Mouse (Mus musculus) hindbrain, embryonic 16.5 days (tissue): ENCODE measurements around the gene Gabrb3. TPM values are rescaled to one million over a fixed set of nuclear protein-coding genes. Genes with fewer than 3 reads are reported as not detected.

Source experiments
- ATAC-seq: fragments of 200-750 bp; cut with Nextera tagmentation; 2 replicates; pipeline ENCODE4 v1.8.0; 2017; ENCODE audit warnings: moderate TSS enrichment, moderate library complexity
- H3K27ac ChIP-seq: fragments of 300-500 bp; sonication (generic); 2 replicates; pipeline ENCODE4 v1.5.1; 2014; ENCODE audit warnings: low read depth, mild to moderate bottlenecking, control low read depth, low read length, moderate library complexity
- H3K27me3 ChIP-seq: fragments of 300-500 bp; sonication (generic); replicated peaks from 2 replicates; pipeline ENCODE4 v1.6.1; 2014; ENCODE audit warnings: low read length; ENCODE audit not compliant: control insufficient read depth, insufficient read depth
- H3K36me3 ChIP-seq: fragments of 300-500 bp; sonication (generic); 2 replicates; pipeline ENCODE4 v1.6.1; 2014; ENCODE audit warnings: mild to moderate bottlenecking, low read length, moderate library complexity, mixed read lengths; ENCODE audit not compliant: control insufficient read depth, insufficient read depth
- H3K4me1 ChIP-seq: fragments of 300-500 bp; sonication (generic); 2 replicates; pipeline ENCODE4 v1.6.1; 2014; ENCODE audit warnings: low read depth, low read length; ENCODE audit not compliant: control insufficient read depth, insufficient read depth
- H3K4me2 ChIP-seq: fragments of 300-500 bp; sonication (generic); 2 replicates; pipeline ENCODE4 v1.6.1; 2014; ENCODE audit warnings: mild to moderate bottlenecking, low read length, control low read depth, moderate library complexity
- H3K4me3 ChIP-seq: fragments of 300-500 bp; sonication (generic); 2 replicates; pipeline ENCODE4 v1.5.1; 2014; ENCODE audit warnings: mild to moderate bottlenecking, low read length, control low read depth, moderate library complexity
- H3K9ac ChIP-seq: fragments of 300-500 bp; sonication (generic); 2 replicates; pipeline ENCODE4 v1.6.1; 2014; ENCODE audit warnings: low read depth, mild to moderate bottlenecking, control low read depth, low read length, moderate library complexity
- H3K9me3 ChIP-seq: fragments of 300-500 bp; sonication (generic); 2 replicates; pipeline ENCODE4 v1.6.1; 2014; ENCODE audit warnings: mild to moderate bottlenecking, low read length, moderate library complexity; ENCODE audit not compliant: control insufficient read depth
- WGBS: fragments of 180-500 bp; shearing (Covaris S2); extraction: QIAGEN DNeasy Blood & Tissue Kit; methylation state at CpG from one replicate; pipeline ENCODE4 v1.1.7; 2014; 5-methylcytosine and 5-hydroxymethylcytosine counted together
- polyA plus RNA-seq: library from polyadenylated mRNA; unstranded; fragments of >200 nt; fragmentation: Nextera tagmentation; extraction: Ambion mirVana; gene quantifications from 2 replicates; pipeline ENCODE4 v1.2.1, GENCODE M21; 2015

The Gabrb3 gene
- polyA plus RNA-seq, 1 experiment from 2014 or later, result 57.6 TPM

GRCm38 (mm10) chr7:57422675-57423074 is 3.2 kb downstream of the Gabrb3 start:
- Histone ChIP-seq H3K36me3 (no peaks in the 10 kb centered on the region), H3K9me3 (no peaks in the 10 kb centered on the region), H3K4me2 (no peak overlapping the region), H3K4me1 (no peaks in the 10 kb centered on the region), H3K4me3 (no peak overlapping the region), H3K27ac (no peak overlapping the region), H3K9ac (no peak overlapping the region), H3K27me3 (no peaks in the 10 kb centered on the region)
- 86% methylated on average over 1 of the region's 1 CpGs for WGBS
- ATAC-seq, result no peak

- Histone ChIP-seq H3K4me3 (no peak overlapping the region), H3K9ac (no peak overlapping the region), H3K27ac (no peak overlapping the region), H3K9me3 (no peaks in the 10 kb centered on the region), H3K36me3 (no peaks in the 10 kb centered on the region), H3K4me2 (no peak overlapping the region), H3K27me3 (no peaks in the 10 kb centered on the region), H3K4me1 (no peaks in the 10 kb centered on the region)
- ATAC-seq, result no peak
- WGBS, result 51% methylated on average over 1 of the region's 1 CpGs
Observed at GRCm38 (mm10) chr7:57448239-57448638, 28.7 kb downstream of the Gabrb3 start.

- no peak overlapping the region for H3K9ac ChIP-seq
- H3K4me1 ChIP-seq, result no peaks in the 10 kb centered on the region
- no peaks in the 10 kb centered on the region for H3K9me3 ChIP-seq
- no peak overlapping the region for H3K4me2 ChIP-seq
- ATAC-seq, result no peak
- no peaks in the 10 kb centered on the region for H3K27me3 ChIP-seq
- no peak overlapping the region for H3K27ac ChIP-seq
- no peak overlapping the region for H3K4me3 ChIP-seq
- no peaks in the 10 kb centered on the region for H3K36me3 ChIP-seq
- 69% methylated on average over 5 of the region's 5 CpGs for WGBS
Observed at GRCm38 (mm10) chr7:57460354-57460753, 40.9 kb downstream of the Gabrb3 start.

- H3K36me3 ChIP-seq, result no peaks in the 10 kb centered on the region
- no peak overlapping the region for H3K27ac ChIP-seq
- no peaks in the 10 kb centered on the region for H3K9me3 ChIP-seq
- 91% methylated on average over 1 of the region's 1 CpGs for WGBS
- no peaks in the 10 kb centered on the region for H3K27me3 ChIP-seq
- H3K9ac ChIP-seq, result no peak overlapping the region
- no peak overlapping the region for H3K4me2 ChIP-seq
- ATAC-seq, result no peak
- no peaks in the 10 kb centered on the region for H3K4me1 ChIP-seq
- no peak overlapping the region for H3K4me3 ChIP-seq
Observed at GRCm38 (mm10) chr7:57471316-57471715, 51.8 kb downstream of the Gabrb3 start.

- WGBS, result 73% methylated on average over 4 of the region's 4 CpGs
- peak; percentile 93 for ATAC-seq
- H3K4me2 ChIP-seq, result no peak overlapping the region
Observed at GRCm38 (mm10) chr7:57473811-57474525, 54.5 kb downstream of the Gabrb3 start.

GRCm38 (mm10) chr7:57482896-57483295 is 63.4 kb downstream of the Gabrb3 start:
- no peak for ATAC-seq
- Histone ChIP-seq H3K27me3 (no peaks in the 10 kb centered on the region), H3K36me3 (no peaks in the 10 kb centered on the region), H3K9ac (no peak overlapping the region), H3K4me1 (no peaks in the 10 kb centered on the region), H3K27ac (no peak overlapping the region), H3K4me3 (no peak overlapping the region), H3K9me3 (no peaks in the 10 kb centered on the region), H3K4me2 (no peak overlapping the region)

More at GRCm38 (mm10) chr7:57473811-57474525, 54.5 kb downstream of the Gabrb3 start:
- no peaks in the 10 kb centered on the region for H3K27me3 ChIP-seq
- H3K9me3 ChIP-seq, result no peaks in the 10 kb centered on the region
- H3K9ac ChIP-seq, result no peak overlapping the region
- H3K4me3 ChIP-seq, result no peak overlapping the region
- H3K27ac ChIP-seq, result no peak overlapping the region
- no peaks in the 10 kb centered on the region for H3K36me3 ChIP-seq
- no peaks in the 10 kb centered on the region for H3K4me1 ChIP-seq

- WGBS, result 79% methylated on average over 6 of the region's 6 CpGs
- ATAC-seq, result peak; percentile 67; the same call in 1 of the 2 replicates
- H3K27ac ChIP-seq, result no peak overlapping the region
Observed at GRCm38 (mm10) chr7:57486907-57487306, 67.4 kb downstream of the Gabrb3 start.

GRCm38 (mm10) chr7:57491795-57492194 is 72.3 kb downstream of the Gabrb3 start:
- Histone ChIP-seq H3K27me3 (no peaks in the 10 kb centered on the region), H3K9ac (no peak overlapping the region), H3K9me3 (no peaks in the 10 kb centered on the region), H3K4me3 (no peak overlapping the region), H3K4me1 (no peaks in the 10 kb centered on the region), H3K27ac (no peak overlapping the region), H3K4me2 (no peak overlapping the region), H3K36me3 (no peaks in the 10 kb centered on the region)
- whole genome bisulfite sequencing, result 67% methylated on average over 4 of the region's 4 CpGs
- ATAC-seq, result no peak

More at GRCm38 (mm10) chr7:57486907-57487306, 67.4 kb downstream of the Gabrb3 start:
- H3K36me3 ChIP-seq, result no peaks in the 10 kb centered on the region
- H3K9ac ChIP-seq, result no peak overlapping the region
- no peaks in the 10 kb centered on the region for H3K4me1 ChIP-seq
- no peak overlapping the region for H3K4me2 ChIP-seq
- no peaks in the 10 kb centered on the region for H3K9me3 ChIP-seq
- no peak overlapping the region for H3K4me3 ChIP-seq
- no peaks in the 10 kb centered on the region for H3K27me3 ChIP-seq

GRCm38 (mm10) chr7:57502809-57503208 is 83.3 kb downstream of the Gabrb3 start:
- ATAC-seq, result no peak
- no peak overlapping the region for H3K9ac ChIP-seq
- H3K36me3 ChIP-seq, result no peaks in the 10 kb centered on the region
- no peak overlapping the region for H3K27ac ChIP-seq
- no peak overlapping the region for H3K4me3 ChIP-seq
- WGBS, result 82% methylated on average over 4 of the region's 4 CpGs
- H3K9me3 ChIP-seq, result no peaks in the 10 kb centered on the region
- no peak overlapping the region for H3K4me2 ChIP-seq
- H3K4me1 ChIP-seq, result no peaks in the 10 kb centered on the region
- peaks cover 2% of the 10 kb centered on the region; the same call in 1 of the 2 replicates for H3K27me3 ChIP-seq
